9 mouse cellular contexts compared by ENCODE assay signal in the genomic region with DNA sequence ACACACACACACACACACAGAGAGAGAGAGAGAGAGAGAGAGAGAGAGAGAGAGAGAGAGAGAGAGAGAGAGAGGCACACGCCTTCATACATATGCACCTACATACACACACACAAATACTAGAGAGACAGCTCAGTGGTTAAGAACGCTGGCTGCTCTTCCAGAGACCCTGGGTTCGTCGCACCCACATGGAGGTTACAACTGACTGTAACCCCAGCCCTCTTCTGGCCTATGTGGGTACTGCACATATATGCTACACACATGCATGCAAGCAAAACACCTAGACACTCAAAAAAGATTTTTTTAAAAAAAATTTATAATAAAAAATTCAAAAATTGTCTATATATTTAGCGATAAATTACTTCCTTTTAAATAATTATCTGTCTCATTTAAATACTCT. TPM values are rescaled to one million over a fixed set of nuclear protein-coding genes. Genes with fewer than 3 reads are reported as not detected.
DNase-seq lines count a peak whose midpoint lies in the region; ATAC-seq and TF ChIP-seq lines count a peak whose summit lies in the region.
"Had no signal": no experiment of that assay in that cellular context is flagged by ENCODE, and none has a peak within 500 bp of the region (broad histone marks: within the 10 kb centered on the region; RNA-seq: fewer than 3 reads in every experiment).

No protein-coding gene starts in this region.

- no peak overlapping the region for H3K9ac ChIP-seq in heart, postnatal 0 days (replicated peaks; ENCODE audit: low read depth, low read length)

- TF ChIP-seq CTCF in heart, postnatal 0 days (IDR thresholded peaks at IDR 0.05; ENCODE audit: low read depth) = peak; percentile 29; the same call in 1 of the 2 replicates

- no peak for TF ChIP-seq EP300 in heart, postnatal 0 days (IDR thresholded peaks at IDR 0.05; ENCODE audit: low read depth)

- H3K4me1 ChIP-seq in heart, postnatal 0 days (ENCODE audit: control insufficient read depth, insufficient read depth) = no peaks in the 10 kb centered on the region

- WGBS in heart, postnatal 0 days = 70% methylated on average over 5 of the region's 5 CpGs

- no peak overlapping the region for H3K4me2 ChIP-seq in heart, postnatal 0 days (ENCODE audit: low read depth, low read length)

- intact Hi-C loops in heart, postnatal 36 days (cut with DNase I) = loop anchor here (5.0 kb wide), 1 partner anchor 132 kb away; no protein-coding TSS in a partner anchor

- peaks cover 66% of the 10 kb centered on the region for H3K36me3 ChIP-seq in heart, postnatal 0 days (replicated peaks; ENCODE audit: control insufficient read depth, insufficient read depth, low read length)

- H3K27me3 ChIP-seq in heart, postnatal 0 days (ENCODE audit: control insufficient read depth, insufficient read depth, low read length) = no peaks in the 10 kb centered on the region

- no peaks in the 10 kb centered on the region for H3K9me3 ChIP-seq in heart, postnatal 0 days (replicated peaks; ENCODE audit: control insufficient read depth, low read length)

- ATAC-seq in heart, postnatal 0 days (ENCODE audit: insufficient read depth, low read depth) = no peak

- no peak overlapping the region for H3K27ac ChIP-seq in heart, postnatal 0 days (ENCODE audit: low read depth)

- no peak for DNase-seq in heart, postnatal 0 days (ENCODE audit: low spot score)
- DNase-seq in heart, postnatal 36 days = no peak
- DNase-seq in 3T3-L1 (ENCODE audit: low read depth, low spot score) = peak; percentile 39
- peak; percentile 36 for DNase-seq in NIH3T3 (ENCODE audit: low read depth)
- DNase-seq in kidney, postnatal 4 days = peak; percentile 48 to 54
- no peak for DNase-seq in testis, postnatal 10 days (ENCODE audit: low spot score)
- no peak for DNase-seq in right cerebral cortex, postnatal 36 days (ENCODE audit: low spot score in 2 of 2)
- no peak for DNase-seq in right cerebral cortex, adult 18-20 months

- H3K4me3 ChIP-seq in heart, postnatal 0 days (ENCODE audit: low read depth, low read length) = no peak overlapping the region

RNA-seq across cellular contexts. Expression of a gene that starts 43.1 kb away (rescaled TPM):
- 104 and 108 TPM in 2 replicates for total RNA-seq in heart, postnatal 0 days (2014; rRNA removed; ENCODE audit: low replicate concordance)
- 18.8 and 21.0 TPM in 2 replicates for polyA plus RNA-seq in heart, postnatal 0 days (2015; fragmentation: Nextera tagmentation; extraction: Ambion mirVana)
- 100 to 1,000 TPM; 238 to 242 TPM for total RNA-seq in heart, postnatal 36 days (2021)
- total RNA-seq: neutrophil, adult 5-6 weeks had no signal

Comparison
In these comparisons a context has a peak if more than half of its experiments do, and no peak if none do; other contexts are left out.
1. DNase-seq: peak in 3T3-L1 (single experiment), NIH3T3 (single experiment) and kidney, postnatal 4 days (2 of 2); none in heart, postnatal 0 days (single experiment), heart, postnatal 36 days (0 of 2), testis, postnatal 10 days (single experiment), right cerebral cortex, postnatal 36 days (0 of 2) and right cerebral cortex, adult 18-20 months (single experiment).